ENCODE assay signal across 16 mouse cellular contexts in genomic region chr2:166001768-166002167, GRCm38 (mm10). TPM values are rescaled to one million over a fixed set of nuclear protein-coding genes. Genes with fewer than 3 reads are reported as not detected.
DNase-seq lines count a peak whose midpoint lies in the region; ATAC-seq and TF ChIP-seq lines count a peak whose summit lies in the region.
"Had no signal": no experiment of that assay in that cellular context is flagged by ENCODE, and none has a peak within 500 bp of the region (broad histone marks: within the 10 kb centered on the region; RNA-seq: fewer than 3 reads in every experiment).

No protein-coding gene starts in this region.

- peak overlapping the region; percentile 57; the same call in 1 of the 2 replicates for H3K27ac ChIP-seq in heart, adult 2 months
- H3K27ac ChIP-seq in layer of hippocampus, adult 2 months, result peak overlapping the region; percentile 65; the same call in 1 of the 2 replicates
- H3K27ac ChIP-seq in midbrain, embryonic 13.5 days, result 0 out of 2 replicates have a peak overlapping the region, but pooled peaks have one; percentile 76
- no peak overlapping the region for H3K27ac ChIP-seq in midbrain, postnatal 0 days (ENCODE audit: low read depth, low read length)
- H3K27ac ChIP-seq: limb, embryonic 12.5 days had no signal

- intact Hi-C loops in heart, adult 2 months (cut with DNase I), result loop anchor here (2.0 kb wide), 2 partner anchors 13 to 29 kb away; no protein-coding TSS in a partner anchor

- no peak overlapping the region for H3K9ac ChIP-seq in heart, adult 2 months (ENCODE audit: low read depth, low read length)
- H3K9ac ChIP-seq in midbrain, embryonic 13.5 days (replicated peaks), result no peak overlapping the region
- no peak overlapping the region for H3K9ac ChIP-seq in midbrain, postnatal 0 days (replicated peaks; ENCODE audit: low read length, poor library complexity, severe bottlenecking)
- H3K9ac ChIP-seq: limb, embryonic 12.5 days; lung, embryonic 14.5 days; neural tube, embryonic 15.5 days had no signal

- peaks cover 28% of the 10 kb centered on the region for H3K4me1 ChIP-seq in heart, adult 2 months (ENCODE audit: control insufficient read depth, insufficient read depth, low read length)
- H3K4me1 ChIP-seq in midbrain, embryonic 13.5 days (replicated peaks), result peaks cover 38% of the 10 kb centered on the region
- 0 out of 2 replicates have a peak, but pooled peaks cover 3% of the 10 kb centered on the region for H3K4me1 ChIP-seq in midbrain, postnatal 0 days (ENCODE audit: insufficient read depth, low read length)

- H3K9me3 ChIP-seq in midbrain, embryonic 13.5 days, result no peaks in the 10 kb centered on the region
- H3K9me3 ChIP-seq in midbrain, postnatal 0 days (ENCODE audit: low read length), result no peaks in the 10 kb centered on the region
- H3K9me3 ChIP-seq: limb, embryonic 12.5 days; neural tube, embryonic 15.5 days had no signal

- H3K4me2 ChIP-seq in midbrain, embryonic 13.5 days (replicated peaks), result no peak overlapping the region
- H3K4me2 ChIP-seq in midbrain, postnatal 0 days (ENCODE audit: low read depth, low read length, poor library complexity, severe bottlenecking), result no peak overlapping the region
- H3K4me2 ChIP-seq: limb, embryonic 12.5 days; lung, embryonic 14.5 days; neural tube, embryonic 15.5 days had no signal

- no peak for TF ChIP-seq EP300 in heart, adult 2 months (IDR thresholded peaks at IDR 0.05; ENCODE audit: insufficient read depth, low read depth, low read length)

- ATAC-seq in midbrain, embryonic 13.5 days, result no peak
- ATAC-seq in midbrain, postnatal 0 days (ENCODE audit: low FRiP score), result no peak

- H3K27me3 ChIP-seq in heart, adult 2 months (ENCODE audit: control insufficient read depth, insufficient read depth, low read length), result no peaks in the 10 kb centered on the region
- H3K27me3 ChIP-seq in midbrain, embryonic 13.5 days, result no peaks in the 10 kb centered on the region
- H3K27me3 ChIP-seq in midbrain, postnatal 0 days (ENCODE audit: insufficient read depth, low read length), result no peaks in the 10 kb centered on the region
- H3K27me3 ChIP-seq: limb, embryonic 12.5 days; neural tube, embryonic 15.5 days had no signal

- TF ChIP-seq POLR2A in heart, adult 2 months (IDR thresholded peaks at IDR 0.05; ENCODE audit: insufficient read depth, low read depth, low read length), result no peak

- H3K36me3 ChIP-seq in heart, adult 2 months (ENCODE audit: control insufficient read depth, insufficient read depth, low read length), result peaks cover 31% of the 10 kb centered on the region
- H3K36me3 ChIP-seq in midbrain, embryonic 13.5 days, result no peaks in the 10 kb centered on the region
- H3K36me3 ChIP-seq in midbrain, postnatal 0 days (ENCODE audit: insufficient read depth, low read length), result no peaks in the 10 kb centered on the region
- H3K36me3 ChIP-seq: limb, embryonic 12.5 days; neural tube, embryonic 15.5 days had no signal

- no peak overlapping the region for H3K4me3 ChIP-seq in heart, adult 2 months
- H3K4me3 ChIP-seq in layer of hippocampus, adult 2 months, result no peak overlapping the region
- H3K4me3 ChIP-seq in midbrain, embryonic 13.5 days (replicated peaks), result no peak overlapping the region
- H3K4me3 ChIP-seq in midbrain, postnatal 0 days (ENCODE audit: low read depth, low read length), result no peak overlapping the region
- H3K4me3 ChIP-seq: limb, embryonic 12.5 days; neural tube, embryonic 15.5 days had no signal

- H3K79me2 ChIP-seq in heart, adult 2 months (replicated peaks; ENCODE audit: control insufficient read depth, insufficient read depth, low read length), result peaks cover 7% of the 10 kb centered on the region

- no peak for TF ChIP-seq CTCF in heart, adult 2 months (IDR thresholded peaks at IDR 0.05)
- TF ChIP-seq CTCF in layer of hippocampus, adult 2 months (conservative IDR thresholded peaks at IDR 0.05), result no peak
- no peak for TF ChIP-seq CTCF in midbrain, postnatal 0 days (IDR thresholded peaks at IDR 0.05)

- no peak for DNase-seq in heart, adult 2 months
- DNase-seq in heart, adult 18-20 months, result no peak
- DNase-seq in layer of hippocampus, adult 2 months (ENCODE audit: low spot score in 2 of 2), result no peak
- DNase-seq in layer of hippocampus, postnatal 36 days, result no peak
- DNase-seq in midbrain, postnatal 0 days (ENCODE audit: low spot score), result no peak
- DNase-seq in right cerebral cortex, postnatal 36 days (ENCODE audit: low spot score in 2 of 2), result no peak
- DNase-seq in thymus, postnatal 0 days (ENCODE audit: low spot score), result no peak
- DNase-seq: adrenal gland, postnatal 10 days; cerebellum, postnatal 10 days; gastrocnemius, postnatal 36 days; heart, postnatal 10 days; lung, embryonic 14.5 days; spleen, adult 18-20 months had no signal

- WGBS in heart, adult 2 months, result 60% methylated on average over 2 of the region's 2 CpGs
- WGBS in midbrain, embryonic 13.5 days, result 78% methylated on average over 2 of the region's 2 CpGs
- 75% methylated on average over 2 of the region's 2 CpGs for WGBS in midbrain, postnatal 0 days

RNA-seq across cellular contexts. Expression of gene Ncoa3, which starts 9.3 kb away (rescaled TPM):
- 10 to 100 TPM; 29.1 to 32.1 TPM for total RNA-seq in heart, adult 2 months (2021)
- polyA plus RNA-seq in heart, adult 2 months (2012; rRNA removed), result 20.1 and 25.7 TPM in 2 replicates
- total RNA-seq in heart, adult 18-20 months (2021), result 10 to 100 TPM; 29.2 to 30.2 TPM
- 10 to 100 TPM; 27.8 to 37.7 TPM for total RNA-seq in layer of hippocampus, adult 2 months (2021)
- total RNA-seq in layer of hippocampus, postnatal 36 days (2021), result 10 to 100 TPM; 34.6 to 37.8 TPM
- 14.3 and 14.4 TPM in 2 replicates for polyA plus RNA-seq in midbrain, embryonic 13.5 days (2015; fragmentation: Nextera tagmentation; extraction: Ambion mirVana)
- 40.8 and 40.9 TPM in 2 replicates for total RNA-seq in midbrain, postnatal 0 days (2014; rRNA removed)
- 12.6 and 14.9 TPM in 2 replicates for polyA plus RNA-seq in midbrain, postnatal 0 days (2015; fragmentation: Nextera tagmentation; extraction: Ambion mirVana)
- 18.2 and 20.4 TPM in 2 replicates for polyA plus RNA-seq in thymus, postnatal 0 days (2015; fragmentation: Nextera tagmentation; extraction: Ambion mirVana)
